Mouse (Mus musculus) liver, embryonic 14.5 days (tissue): Measurements from ENCODE around the gene Popdc3. TPM values are rescaled to one million over a fixed set of nuclear protein-coding genes. Genes with fewer than 3 reads are reported as not detected.

Source experiments
- ATAC-seq: fragments of 200-750 bp; cut with Nextera tagmentation; 2 replicates; pipeline ENCODE4 v1.8.0; 2017; ENCODE audit warnings: moderate number of reproducible peaks, mild to moderate bottlenecking, moderate library complexity; ENCODE audit not compliant: insufficient read depth
- DNase-seq, 3 experiments: peaks; one replicate each; pipeline ENCODE4 v3.0.0-alpha.2; 2012 to 2013; ENCODE audit warnings: low read depth in 3 of 3, low spot score in 3 of 3
- H3K27ac ChIP-seq: fragments of 300-500 bp; sonication (generic); 2 replicates; pipeline ENCODE4 v1.5.1; 2014; ENCODE audit warnings: moderate library complexity, mild to moderate bottlenecking, control low read depth, inconsistent platforms
- H3K27me3 ChIP-seq: fragments of 300-500 bp; sonication (generic); 2 replicates; pipeline ENCODE4 v1.6.1; 2014; ENCODE audit warnings: mild to moderate bottlenecking, low read length, moderate library complexity; ENCODE audit not compliant: control insufficient read depth, insufficient read depth
- H3K36me3 ChIP-seq: fragments of 300-500 bp; sonication (generic); replicated peaks from 2 replicates; pipeline ENCODE4 v1.6.1; 2014; ENCODE audit warnings: low read depth; ENCODE audit not compliant: control insufficient read depth, insufficient read depth
- H3K4me1 ChIP-seq, 2 experiments: fragments of 200-500 bp in 1 of 2; fragments of 300-500 bp in 1 of 2; sonication (generic) in 1 of 2; replicated peaks; 2 replicates each; pipeline ENCODE4 v1.6.1; 2012 to 2014; ENCODE audit warnings: antibody characterized with exemption in 1 of 2, inconsistent platforms in 1 of 2, low read length in 1 of 2; ENCODE audit not compliant: control insufficient read depth in 2 of 2, insufficient read depth in 2 of 2
- H3K4me2 ChIP-seq: fragments of 300-500 bp; sonication (generic); 2 replicates; pipeline ENCODE4 v1.6.1; 2014; ENCODE audit warnings: low read depth, mild to moderate bottlenecking, control low read depth, moderate library complexity
- H3K4me3 ChIP-seq, 2 experiments: fragments of 200-500 bp in 1 of 2; fragments of 300-500 bp in 1 of 2; sonication (generic) in 1 of 2; 2 replicates each; pipeline ENCODE4 v1.5.1; 2012 to 2014; ENCODE audit warnings: low read depth in 2 of 2, low read length in 2 of 2, mild to moderate bottlenecking in 2 of 2, control low read depth in 1 of 2, inconsistent platforms in 1 of 2, moderate library complexity in 1 of 2; ENCODE audit not compliant: insufficient read depth in 1 of 2
- H3K9ac ChIP-seq: fragments of 300-500 bp; sonication (generic); replicated peaks from 2 replicates; pipeline ENCODE4 v1.6.1; 2014; ENCODE audit warnings: mild to moderate bottlenecking, control low read depth, moderate library complexity
- H3K9me3 ChIP-seq: fragments of 300-500 bp; sonication (generic); 2 replicates; pipeline ENCODE4 v1.6.1; 2016; ENCODE audit warnings: low read length, mixed read lengths; ENCODE audit not compliant: control insufficient read depth
- CTCF ChIP-seq: IDR thresholded peaks from 2 replicates; pipeline ENCODE4 v1.5.1; 2016; ENCODE audit warnings: antibody characterized with exemption, low read depth, control low read depth
- EP300 ChIP-seq: IDR thresholded peaks from 2 replicates; pipeline ENCODE4 v1.6.1; 2016; ENCODE audit warnings: antibody characterized with exemption, low read depth
- WGBS: fragments of 180-500 bp; shearing (Covaris S2); extraction: QIAGEN DNeasy Blood & Tissue Kit; methylation state at CpG from one replicate; pipeline ENCODE4 v1.1.7; 2014; ENCODE audit not compliant: insufficient replicate concordance; 5-methylcytosine and 5-hydroxymethylcytosine counted together
- polyA plus RNA-seq, 2 experiments: library from polyadenylated mRNA; depleted of rRNA in 1 of 2; stranded (reverse) in 1 of 2; unstranded in 1 of 2; fragments of >200 nt; fragmentation: Nextera tagmentation in 1 of 2; extraction: Ambion mirVana in 1 of 2; gene quantifications; 2 replicates each; pipeline versions ENCODE4 v1.2.1 to v1.2.3; 2012 to 2014

The Popdc3 gene
- polyA plus RNA-seq, 2 experiments = 0.03 TPM; not detected in 1

- no peak overlapping the region for H3K9ac ChIP-seq
- H3K4me2 ChIP-seq = no peak overlapping the region
- H3K27me3 ChIP-seq = no peaks in the 10 kb centered on the region
- TF ChIP-seq CTCF (no peak), EP300 (no peak)
- H3K4me3 ChIP-seq = no peak overlapping the region
- H3K9me3 ChIP-seq = no peaks in the 10 kb centered on the region
- no peak overlapping the region for H3K27ac ChIP-seq
- H3K36me3 ChIP-seq = no peaks in the 10 kb centered on the region
- 77% methylated on average over 4 of the region's 4 CpGs for WGBS
- no peaks in the 10 kb centered on the region for H3K4me1 ChIP-seq
- ATAC-seq (no peak), DNase-seq (no peak)
These were observed 38.0 kb upstream of the Popdc3 start for GRCm38 (mm10) chr10:45139910-45140309.

DNA sequence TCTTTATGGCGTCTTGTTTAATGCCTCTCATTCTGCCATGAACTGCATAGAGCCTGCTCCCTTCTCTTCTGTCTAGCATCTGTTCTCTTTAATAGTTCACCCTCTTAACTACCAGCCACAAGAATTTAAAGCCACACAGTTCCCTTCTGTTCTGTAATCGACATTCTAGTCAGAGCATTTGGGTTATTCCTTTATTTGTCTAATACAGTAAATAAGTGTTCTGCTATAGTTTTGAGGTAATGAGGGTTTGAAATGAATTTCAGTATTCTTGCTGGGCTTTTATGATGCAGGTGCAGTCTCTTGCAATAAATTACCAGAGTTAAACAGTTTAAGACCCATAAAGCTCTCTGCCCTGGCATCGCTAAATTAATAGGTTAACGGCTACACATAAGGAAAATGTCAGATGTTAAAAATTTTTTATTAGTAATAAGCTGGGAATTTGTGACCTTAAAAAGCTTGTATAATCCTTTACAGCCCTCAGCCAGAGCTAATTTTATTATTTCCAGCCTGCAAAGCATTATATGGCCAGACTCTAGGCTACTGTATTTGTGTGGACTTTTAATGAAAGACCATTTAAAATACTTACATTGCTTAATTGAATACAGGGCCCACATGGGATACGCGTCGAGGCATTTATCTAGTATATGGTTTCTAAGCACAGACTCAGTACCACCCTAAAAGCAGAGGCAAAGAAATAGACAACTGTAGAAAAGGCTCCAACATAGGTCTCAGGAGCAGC lies 37.3 kb upstream of the Popdc3 start:
- Histone ChIP-seq H3K27me3 (no peaks in the 10 kb centered on the region), H3K36me3 (no peaks in the 10 kb centered on the region), H3K4me3 (no peak overlapping the region), H3K27ac (no peak overlapping the region), H3K4me1 (no peaks in the 10 kb centered on the region), H3K9ac (no peak overlapping the region), H3K9me3 (no peaks in the 10 kb centered on the region), H3K4me2 (no peak overlapping the region)
- ATAC-seq (no peak), DNase-seq (no peak)
- 81% methylated on average over 7 of the region's 7 CpGs for WGBS
- no peak for TF ChIP-seq CTCF

- 72% methylated on average over 5 of the region's 5 CpGs for WGBS
- Histone ChIP-seq H3K9me3 (no peaks in the 10 kb centered on the region), H3K9ac (no peak overlapping the region), H3K27ac (no peak overlapping the region), H3K4me1 (no peaks in the 10 kb centered on the region; a peak in 1 of 4 replicates), H3K36me3 (no peaks in the 10 kb centered on the region), H3K4me2 (no peak overlapping the region), H3K27me3 (no peaks in the 10 kb centered on the region), H3K4me3 (no peak overlapping the region)
- ATAC-seq (no peak), DNase-seq (no peak)
- TF ChIP-seq CTCF (no peak), EP300 (no peak)
These were observed 35.5 kb upstream of the Popdc3 start for GRCm38 (mm10) chr10:45142359-45142758.

GRCm38 (mm10) chr10:45144038-45144817 lies 33.7 kb upstream of the Popdc3 start:
- ATAC-seq = no peak
- H3K9ac ChIP-seq = no peak overlapping the region
- WGBS = 69% methylated on average over 6 of the region's 6 CpGs

GRCm38 (mm10) chr10:45146821-45147220 lies 31.1 kb upstream of the Popdc3 start:
- no peak overlapping the region for H3K4me3 ChIP-seq
- 37% methylated on average over 6 of the region's 6 CpGs for WGBS

More at GRCm38 (mm10) chr10:45144038-45144817, 33.7 kb upstream of the Popdc3 start:
- TF ChIP-seq CTCF (no peak), EP300 (no peak)
- no peaks in the 10 kb centered on the region for H3K27me3 ChIP-seq
- no peak overlapping the region for H3K27ac ChIP-seq
- H3K4me2 ChIP-seq = no peak overlapping the region
- no peaks in the 10 kb centered on the region; a peak in 1 of 4 replicates for H3K4me1 ChIP-seq
- H3K36me3 ChIP-seq = no peaks in the 10 kb centered on the region
- H3K4me3 ChIP-seq = no peak overlapping the region
- no peaks in the 10 kb centered on the region for H3K9me3 ChIP-seq
- no peak for DNase-seq

More at GRCm38 (mm10) chr10:45146821-45147220, 31.1 kb upstream of the Popdc3 start:
- no peak overlapping the region for H3K9ac ChIP-seq
- ATAC-seq (no peak), DNase-seq (no peak)
- H3K27me3 ChIP-seq = no peaks in the 10 kb centered on the region
- no peaks in the 10 kb centered on the region for H3K9me3 ChIP-seq
- H3K27ac ChIP-seq = no peak overlapping the region
- no peaks in the 10 kb centered on the region; a peak in 1 of 4 replicates for H3K4me1 ChIP-seq
- no peak overlapping the region for H3K4me2 ChIP-seq
- TF ChIP-seq CTCF = no peak
- no peak for TF ChIP-seq EP300
- no peaks in the 10 kb centered on the region for H3K36me3 ChIP-seq
